Mouse (Mus musculus): ENCODE measurements at regions not wholly inside any gene's neighbourhood (a gene's known extent, or its start where the extent isn't known, plus 50 kb on each side); places are given as distances from the start of the nearest gene placed in this dataset.

DNA sequence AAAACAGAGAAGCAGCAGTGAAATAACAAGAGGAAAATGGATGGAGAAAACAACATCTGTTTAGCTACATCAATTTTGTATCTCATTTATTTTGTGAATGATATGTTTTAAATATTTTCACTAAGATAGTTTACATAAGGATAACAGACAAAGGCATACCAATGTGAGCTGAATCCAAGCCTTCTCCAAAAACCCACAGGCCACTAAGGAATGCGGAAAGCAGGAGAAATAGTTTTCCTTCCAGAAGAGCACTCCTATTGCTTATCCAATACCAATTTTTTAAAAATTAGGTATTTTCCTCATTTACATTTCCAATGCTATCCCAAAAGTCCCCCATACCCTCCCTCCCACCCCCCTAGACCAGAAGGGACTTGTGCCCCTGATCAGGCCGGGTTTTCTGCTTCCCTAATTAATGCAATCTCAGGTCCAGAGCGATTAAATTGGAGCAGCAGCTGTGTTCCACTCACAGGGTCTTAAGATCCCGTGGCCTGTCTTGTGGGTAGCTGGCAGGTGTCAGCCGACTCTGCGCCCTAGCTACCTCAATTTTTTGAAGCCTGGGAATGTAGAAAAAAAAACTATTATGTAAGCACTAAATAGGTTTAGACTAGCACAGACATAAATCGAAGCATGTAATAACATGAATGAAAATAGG is 357.3 kb upstream of the Gm21833 start:
- TF ChIP-seq CTCF (conservative IDR thresholded peaks at IDR 0.05; ENCODE audit: low read length) (no peak), NANOG (IDR thresholded peaks at IDR 0.05; ENCODE audit: borderline replicate concordance, low read length) (no peak), POU5F1 (IDR thresholded peaks at IDR 0.05; ENCODE audit: borderline replicate concordance, low read length) (no peak)

Data from E14TG2a.4 (cell line).